Mouse (Mus musculus) intestine, postnatal 0 days (tissue): ENCODE measurements around the gene Rph3a. TPM values are rescaled to one million over a fixed set of nuclear protein-coding genes. Genes with fewer than 3 reads are reported as not detected.

Experiments used
- ATAC-seq: fragments of 200-750 bp; cut with Nextera tagmentation; 2 replicates; pipeline ENCODE4 v1.8.0; 2017; ENCODE audit warnings: mild to moderate bottlenecking, moderate TSS enrichment, moderate library complexity
- H3K27ac ChIP-seq: fragments of 300-500 bp; sonication (generic); 2 replicates; pipeline ENCODE4 v1.5.1; 2014; ENCODE audit warnings: mild to moderate bottlenecking, low read depth, low read length, moderate library complexity
- H3K27me3 ChIP-seq: fragments of 300-500 bp; sonication (generic); replicated peaks from 2 replicates; pipeline ENCODE4 v1.6.1; 2014; ENCODE audit warnings: low read length, mixed read lengths; ENCODE audit not compliant: control insufficient read depth, insufficient read depth
- H3K36me3 ChIP-seq: fragments of 300-500 bp; sonication (generic); 2 replicates; pipeline ENCODE4 v1.6.1; 2014; ENCODE audit warnings: mild to moderate bottlenecking, moderate library complexity; ENCODE audit not compliant: control insufficient read depth, insufficient read depth
- H3K4me1 ChIP-seq: fragments of 300-500 bp; sonication (generic); replicated peaks from 2 replicates; pipeline ENCODE4 v1.6.1; 2014; ENCODE audit warnings: antibody characterized with exemption, low read length, mixed read lengths; ENCODE audit not compliant: control insufficient read depth, insufficient read depth
- H3K4me2 ChIP-seq: fragments of 300-500 bp; sonication (generic); replicated peaks from 2 replicates; pipeline ENCODE4 v1.6.1; 2014; ENCODE audit warnings: low read depth, mild to moderate bottlenecking, moderate library complexity
- H3K4me3 ChIP-seq: fragments of 300-500 bp; sonication (generic); 2 replicates; pipeline ENCODE4 v1.5.1; 2014; ENCODE audit warnings: low read depth, low read length
- H3K9ac ChIP-seq: fragments of 300-500 bp; sonication (generic); 2 replicates; pipeline ENCODE4 v1.6.1; 2014; ENCODE audit warnings: mild to moderate bottlenecking, low read depth, low read length
- H3K9me3 ChIP-seq: fragments of 300-500 bp; sonication (generic); 2 replicates; pipeline ENCODE4 v1.6.1; 2016; ENCODE audit warnings: mixed run types; ENCODE audit not compliant: control insufficient read depth
- CTCF ChIP-seq: sonication (generic); IDR thresholded peaks from 2 replicates; pipeline ENCODE4 v1.5.1; 2016; ENCODE audit warnings: low read depth, mild to moderate bottlenecking, control low read depth, antibody characterized with exemption, moderate library complexity
- WGBS: fragments of 180-500 bp; shearing (Covaris S2); extraction: QIAGEN DNeasy Blood & Tissue Kit; methylation state at CpG from one replicate; pipeline ENCODE4 v1.1.7; 2014; 5-methylcytosine and 5-hydroxymethylcytosine counted together
- polyA plus RNA-seq: library from polyadenylated mRNA; unstranded; fragments of >200 nt; fragmentation: Nextera tagmentation; extraction: Ambion mirVana; gene quantifications from 2 replicates; pipeline ENCODE4 v1.2.1, GENCODE M21; 2015

The Rph3a gene
- polyA plus RNA-seq, 1 experiment from 2014 or later, result 0.48 TPM

- Histone ChIP-seq H3K9ac (no peak overlapping the region), H3K4me1 (no peaks in the 10 kb centered on the region), H3K27ac (no peak overlapping the region), H3K36me3 (no peaks in the 10 kb centered on the region), H3K4me2 (no peak overlapping the region), H3K4me3 (no peak overlapping the region), H3K27me3 (no peaks in the 10 kb centered on the region), H3K9me3 (no peaks in the 10 kb centered on the region)
- ATAC-seq, result no peak
- no peak for TF ChIP-seq CTCF
- WGBS, result 78% methylated on average over 9 of the region's 9 CpGs
Observed at GRCm38 (mm10) chr5:121019505-121019904, 9.6 kb upstream of the Rph3a start.

GRCm38 (mm10) chr5:121017699-121018098, 7.8 kb upstream of the Rph3a start:
- H3K4me1 ChIP-seq, result no peaks in the 10 kb centered on the region
- no peak for ATAC-seq
- TF ChIP-seq CTCF, result no peak
- H3K4me3 ChIP-seq, result no peak overlapping the region
- no peak overlapping the region for H3K27ac ChIP-seq
- 74% methylated on average over 5 of the region's 5 CpGs for WGBS
- H3K36me3 ChIP-seq, result no peaks in the 10 kb centered on the region
- no peaks in the 10 kb centered on the region for H3K9me3 ChIP-seq
- no peak overlapping the region for H3K9ac ChIP-seq
- H3K4me2 ChIP-seq, result no peak overlapping the region
- no peaks in the 10 kb centered on the region for H3K27me3 ChIP-seq

GRCm38 (mm10) chr5:121016405-121016804, 6.5 kb upstream of the Rph3a start:
- TF ChIP-seq CTCF, result no peak
- Histone ChIP-seq H3K4me2 (no peak overlapping the region), H3K4me1 (no peaks in the 10 kb centered on the region), H3K27me3 (no peaks in the 10 kb centered on the region), H3K4me3 (no peak overlapping the region), H3K9ac (no peak overlapping the region), H3K9me3 (no peaks in the 10 kb centered on the region), H3K27ac (no peak overlapping the region), H3K36me3 (no peaks in the 10 kb centered on the region)
- WGBS, result 33% methylated on average over 12 of the region's 12 CpGs
- ATAC-seq, result no peak

GRCm38 (mm10) chr5:121014496-121014895, 4.6 kb upstream of the Rph3a start:
- Histone ChIP-seq H3K4me3 (no peak overlapping the region), H3K9me3 (no peaks in the 10 kb centered on the region), H3K4me1 (no peaks in the 10 kb centered on the region), H3K27ac (no peak overlapping the region), H3K4me2 (no peak overlapping the region), H3K27me3 (0 out of 2 replicates have a peak, but pooled peaks cover under 1% of the 10 kb centered on the region), H3K36me3 (no peaks in the 10 kb centered on the region), H3K9ac (no peak overlapping the region)
- no peak for TF ChIP-seq CTCF
- WGBS, result 80% methylated on average over 2 of the region's 2 CpGs
- ATAC-seq, result no peak

GRCm38 (mm10) chr5:121011962-121012361, 2.1 kb upstream of the Rph3a start:
- Histone ChIP-seq H3K27ac (no peak overlapping the region), H3K27me3 (0 out of 2 replicates have a peak, but pooled peaks cover 6% of the 10 kb centered on the region), H3K9ac (no peak overlapping the region), H3K36me3 (no peaks in the 10 kb centered on the region), H3K4me1 (no peaks in the 10 kb centered on the region), H3K9me3 (no peaks in the 10 kb centered on the region), H3K4me2 (no peak overlapping the region), H3K4me3 (no peak overlapping the region)
- no peak for ATAC-seq
- WGBS, result 21% methylated on average over 2 of the region's 2 CpGs
- no peak for TF ChIP-seq CTCF

- no peak overlapping the region for H3K4me2 ChIP-seq
- ATAC-seq, result no peak
- H3K36me3 ChIP-seq, result no peaks in the 10 kb centered on the region
- H3K27me3 ChIP-seq, result 0 out of 2 replicates have a peak, but pooled peaks cover 6% of the 10 kb centered on the region
- no peaks in the 10 kb centered on the region for H3K9me3 ChIP-seq
- TF ChIP-seq CTCF, result no peak
- no peaks in the 10 kb centered on the region for H3K4me1 ChIP-seq
- no peak overlapping the region for H3K4me3 ChIP-seq
- WGBS, result under 1% methylated on average over 19 of the region's 19 CpGs
- H3K9ac ChIP-seq, result no peak overlapping the region
- H3K27ac ChIP-seq, result no peak overlapping the region
Observed at GRCm38 (mm10) chr5:121009406-121009805, 486 bp downstream of the Rph3a start.
